Mouse (Mus musculus) heart, adult 2 months (tissue): Measurements from ENCODE around the gene Lypd4.

Source experiments
- CTCF ChIP-seq: fragments of 200-600 bp; IDR thresholded peaks from 2 replicates; pipeline ENCODE4 v1.8.1; 2022; ENCODE audit warnings: antibody characterized with exemption, mild to moderate bottlenecking, moderate library complexity
- POLR2A ChIP-seq: fragments of 200-500 bp; IDR thresholded peaks from 2 replicates; pipeline ENCODE4 v1.6.1; 2011; ENCODE audit warnings: mild to moderate bottlenecking, low read depth, low read length, control low read depth; ENCODE audit not compliant: insufficient read depth

GRCm38 (mm10) chr7:24841009-24841408, 28.7 kb downstream of the Lypd4 start:
- TF ChIP-seq POLR2A = no peak
- TF ChIP-seq CTCF = no peak
